Mouse (Mus musculus): ENCODE data around the gene Btbd8. TPM values are rescaled to one million over a fixed set of nuclear protein-coding genes. Genes with fewer than 3 reads are reported as not detected.
A peak's percentile ranks its signal among the peaks of the same experiment; 100 is the strongest.

The Btbd8 gene
- total RNA-seq (2014; fragmentation: Nextera tagmentation) = 4.2 and 7.2 TPM in 2 replicates
- total RNA-seq (2017) = 4.7 and 6.9 TPM in 2 replicates

DNA sequence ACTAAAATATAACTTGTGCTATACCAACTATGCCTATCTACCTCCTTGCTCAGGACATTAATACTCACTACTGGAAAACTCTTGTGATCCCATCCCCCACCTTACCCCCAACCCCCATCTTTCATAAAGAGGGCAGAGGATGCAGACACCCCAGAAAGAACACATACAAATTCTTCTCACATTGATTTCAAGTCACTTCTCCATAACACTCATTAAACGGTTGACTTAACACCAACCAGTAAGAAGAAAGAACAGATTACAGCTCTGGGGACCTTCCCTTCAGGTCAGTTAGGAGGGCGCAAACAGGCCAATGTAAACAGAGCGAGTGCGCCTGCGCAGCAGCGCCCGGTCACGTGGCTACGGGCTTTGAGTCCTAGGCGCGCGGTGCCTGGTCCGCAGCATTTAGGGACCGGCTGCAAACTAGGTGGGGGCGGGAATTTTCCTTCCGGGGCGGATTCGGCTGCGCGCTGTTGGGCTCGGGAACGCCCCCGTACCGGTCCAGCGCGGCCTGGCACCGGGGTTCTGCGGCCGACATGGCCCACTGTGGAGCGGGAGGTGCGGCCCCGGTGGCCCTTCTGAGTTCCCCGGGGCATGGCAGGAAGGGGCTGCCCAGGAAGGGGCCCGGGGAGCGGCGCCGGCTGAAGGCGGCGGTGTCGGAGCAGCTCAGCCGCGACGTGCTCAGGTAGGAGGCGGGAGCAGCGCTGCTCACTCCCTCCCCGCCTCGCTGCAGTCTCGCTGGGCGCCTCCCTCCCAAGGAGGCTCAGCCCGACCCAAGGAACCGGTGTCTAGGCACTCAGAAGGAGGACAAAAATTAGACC is at the start of gene Btbd8:
Gene Btbd8, plus strand, starts transcription at position 534 of the 818 bp plus-strand sequence.
- peak; percentile 88 for ATAC-seq (replicated peaks; ENCODE audit: low FRiP score, low TSS enrichment, poor library complexity, severe bottlenecking)

DNA sequence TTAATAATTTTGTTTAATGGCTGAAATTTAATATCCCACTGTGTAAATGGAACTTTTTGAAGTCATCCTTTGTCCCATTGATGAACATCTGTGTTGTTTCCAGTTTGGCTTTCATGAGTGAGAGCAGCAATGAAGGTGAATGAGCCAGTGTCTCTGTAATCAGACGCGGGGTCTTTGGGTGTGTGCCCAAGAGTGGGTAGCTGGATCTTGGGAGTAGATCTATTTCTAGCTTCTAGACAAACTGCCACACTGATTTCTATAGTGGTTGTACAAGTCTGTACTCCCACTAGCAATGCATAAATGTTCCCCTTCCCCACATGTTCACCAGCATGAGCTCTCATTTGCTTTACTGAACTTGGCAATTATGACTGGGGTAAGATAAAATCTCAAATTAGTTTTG is 48.4 kb upstream of the Btbd8 start:
- no peak for ATAC-seq (replicated peaks; ENCODE audit: low FRiP score, low TSS enrichment, poor library complexity, severe bottlenecking)

DNA sequence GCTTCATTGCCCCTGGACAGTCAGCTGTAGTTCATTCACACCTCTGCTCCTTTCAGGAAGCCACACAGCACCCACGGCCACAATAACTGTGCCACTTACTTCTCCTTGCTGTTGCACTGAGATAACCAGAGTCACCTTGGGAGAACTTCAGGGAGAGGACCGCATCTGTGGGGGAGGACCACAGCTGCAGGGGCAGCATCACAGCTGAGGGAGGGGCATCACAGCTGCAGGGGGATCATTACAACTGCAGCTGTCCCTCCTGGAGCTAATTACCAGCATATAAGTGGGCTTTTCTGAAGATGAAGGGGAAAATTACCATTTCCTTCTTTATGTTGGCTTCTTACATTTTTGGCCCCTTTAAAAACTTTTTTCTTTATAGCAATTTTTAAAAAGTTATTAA is 43.4 kb upstream of the Btbd8 start:
- no peak for ATAC-seq (replicated peaks; ENCODE audit: low FRiP score, low TSS enrichment, poor library complexity, severe bottlenecking)

DNA sequence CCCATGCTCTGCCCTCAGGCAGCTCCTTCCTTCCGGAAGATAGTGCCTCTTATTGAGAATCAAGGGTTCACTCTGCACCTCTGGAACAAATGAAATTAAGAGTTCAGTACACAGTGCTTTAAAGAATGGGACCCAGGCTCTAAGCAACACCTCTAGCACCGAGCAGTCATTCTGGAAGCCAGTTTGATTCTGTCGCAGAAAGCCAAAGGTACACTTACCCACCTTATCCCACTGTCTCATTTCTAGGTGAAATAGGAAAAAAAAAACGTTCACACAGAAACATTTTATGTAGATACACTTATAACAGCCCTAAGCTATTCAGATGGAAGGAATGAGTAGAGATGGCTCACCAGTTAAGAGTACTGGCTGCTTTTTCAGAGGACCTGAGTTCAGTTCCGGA is 35.4 kb upstream of the Btbd8 start, which contains the start of gene Ephx4:
Gene Ephx4, plus strand, starts transcription at position 301 of the 400 bp plus-strand sequence.
- ATAC-seq (replicated peaks; ENCODE audit: low FRiP score, low TSS enrichment, poor library complexity, severe bottlenecking) = no peak

DNA sequence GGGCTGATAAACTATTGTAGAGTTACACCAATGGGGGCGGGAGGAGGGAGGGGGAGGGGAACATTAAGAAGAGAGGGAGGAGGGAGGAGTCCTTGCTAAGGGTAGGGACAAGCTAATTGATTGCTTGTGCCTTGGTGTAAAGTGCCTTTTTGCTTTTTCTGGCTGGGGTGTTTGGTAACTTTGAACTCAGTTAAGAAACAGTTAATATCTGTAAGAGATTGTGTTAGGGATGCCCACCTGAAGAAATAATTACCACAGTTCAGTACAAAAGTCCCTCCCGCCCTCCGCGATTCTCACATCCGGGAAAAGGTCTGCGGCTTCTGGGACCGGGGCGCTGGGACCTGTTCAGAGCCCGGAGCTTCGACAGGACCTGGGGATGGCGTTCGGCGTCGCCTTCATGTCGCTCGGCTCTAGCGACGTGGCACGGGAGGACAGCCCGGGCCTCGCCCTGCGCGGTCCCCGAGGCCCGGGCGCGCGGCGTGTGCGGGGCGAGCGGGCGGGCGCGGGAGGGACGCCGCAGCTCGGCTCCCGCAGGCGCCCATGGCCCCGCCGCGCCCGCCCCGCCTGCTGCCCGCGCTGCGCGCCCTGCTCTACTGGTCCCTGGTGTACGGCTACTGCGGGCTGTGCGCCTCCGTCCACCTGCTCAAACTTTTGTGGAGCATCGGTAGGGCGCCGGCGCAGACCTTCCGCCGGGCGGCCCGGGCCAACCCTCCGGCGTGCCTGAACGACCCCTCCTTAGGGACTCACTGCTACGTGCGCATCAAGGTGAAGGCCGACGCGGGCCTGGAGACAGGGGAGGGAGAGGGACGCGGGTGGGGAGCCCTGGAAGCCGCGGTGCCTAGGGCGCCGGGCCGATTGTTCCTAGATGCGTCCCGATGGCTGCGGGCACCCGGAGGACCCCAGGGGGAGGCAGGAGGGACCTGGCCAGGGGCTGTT is 34.5 kb upstream of the Btbd8 start:
- ATAC-seq (replicated peaks; ENCODE audit: low FRiP score, low TSS enrichment, poor library complexity, severe bottlenecking) = no peak

DNA sequence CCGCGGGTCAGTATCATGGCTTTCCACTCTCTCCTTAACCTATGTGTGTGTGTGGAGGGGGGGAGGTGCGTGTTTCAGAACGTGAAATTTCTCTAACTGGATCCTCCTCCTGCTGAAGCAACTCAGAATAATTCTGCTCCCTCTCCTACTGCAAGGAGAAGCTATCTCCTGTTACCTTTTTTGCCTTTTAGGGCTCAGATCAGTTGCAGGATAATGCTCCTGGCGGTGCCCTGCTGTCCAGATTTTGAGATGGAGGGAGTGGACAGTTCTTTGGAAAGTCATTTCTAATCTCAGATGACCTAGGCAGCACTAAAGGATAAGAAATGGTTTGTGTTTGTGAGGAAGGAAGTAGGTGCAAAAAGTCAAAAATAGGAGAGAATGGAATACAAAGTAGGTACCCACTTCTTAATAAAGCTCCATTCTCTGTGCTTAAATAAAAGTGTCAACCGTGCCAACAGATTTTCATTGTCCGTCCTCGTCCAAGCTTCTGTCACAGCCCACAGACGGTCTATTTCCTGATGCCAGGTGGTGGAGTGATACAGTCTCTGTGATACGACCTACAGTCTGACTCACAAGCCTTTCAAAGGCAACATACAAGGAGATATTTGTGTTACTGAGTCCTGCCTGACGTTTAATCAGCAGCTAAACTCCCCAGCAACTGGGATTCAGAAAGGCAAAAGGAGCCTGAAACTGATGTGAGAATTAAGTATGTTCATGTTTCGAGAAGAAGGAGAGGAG is 33.7 kb upstream of the Btbd8 start:
- no peak for ATAC-seq (replicated peaks; ENCODE audit: low FRiP score, low TSS enrichment, poor library complexity, severe bottlenecking)

DNA sequence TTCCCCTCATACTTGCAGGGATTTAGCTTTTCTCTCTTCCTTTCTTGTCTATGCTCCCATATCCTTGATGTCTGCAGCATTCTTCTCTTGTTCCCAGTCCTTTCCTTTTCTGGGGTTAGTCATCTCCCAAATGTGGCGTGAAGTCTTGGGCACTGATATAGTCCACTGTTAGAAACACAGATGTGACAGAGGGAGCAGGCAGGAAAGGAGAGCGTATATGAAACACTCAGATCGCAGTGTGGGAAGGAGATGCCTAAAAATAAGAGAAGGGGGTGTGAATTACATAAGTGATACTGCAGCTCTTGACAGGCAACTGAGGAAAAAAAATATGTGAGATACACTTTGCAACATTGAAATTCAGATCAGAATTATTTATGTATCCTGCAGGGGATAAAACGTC is 32.4 kb upstream of the Btbd8 start:
- no peak for ATAC-seq (replicated peaks; ENCODE audit: low FRiP score, low TSS enrichment, poor library complexity, severe bottlenecking)

DNA sequence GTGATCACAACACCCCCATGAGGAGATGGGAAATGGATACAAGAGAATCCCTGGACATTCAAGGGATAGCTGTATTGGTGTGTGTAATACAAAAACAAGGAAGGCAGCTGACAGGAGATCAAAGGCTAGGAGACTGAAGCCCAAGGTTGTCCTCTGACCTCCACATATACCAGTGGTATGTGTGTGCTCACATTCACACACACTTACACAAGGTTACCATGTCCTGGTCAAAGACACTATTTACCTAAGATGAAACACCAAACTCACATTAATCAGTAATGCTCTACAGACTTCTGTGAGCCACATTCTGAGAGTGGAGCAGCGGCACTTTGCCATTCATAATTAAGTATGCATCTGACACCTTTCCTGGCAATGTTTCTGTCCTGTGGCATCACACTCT is 27.5 kb upstream of the Btbd8 start:
- no peak for ATAC-seq (replicated peaks; ENCODE audit: low FRiP score, low TSS enrichment, poor library complexity, severe bottlenecking)

DNA sequence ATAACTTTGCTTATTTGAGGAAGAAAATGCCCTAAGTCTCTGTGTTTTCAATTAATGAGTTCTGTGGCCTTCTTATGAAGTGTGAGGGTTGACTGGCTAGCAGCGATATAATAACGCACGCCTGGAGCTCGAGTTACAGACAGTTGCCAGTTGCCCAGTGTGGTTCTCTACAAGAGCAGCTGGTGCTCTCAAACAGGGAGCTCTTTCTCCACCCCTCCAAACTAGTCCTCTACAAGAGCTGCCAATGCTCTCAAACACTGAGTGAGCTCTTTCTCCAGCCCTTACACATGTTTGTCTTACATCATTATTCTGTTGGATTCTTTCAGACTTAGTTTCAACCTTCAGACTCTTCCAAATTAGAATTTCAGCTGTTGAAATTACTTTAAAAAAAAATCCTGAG is 26.5 kb upstream of the Btbd8 start:
- no peak for ATAC-seq (replicated peaks; ENCODE audit: low FRiP score, low TSS enrichment, poor library complexity, severe bottlenecking)

DNA sequence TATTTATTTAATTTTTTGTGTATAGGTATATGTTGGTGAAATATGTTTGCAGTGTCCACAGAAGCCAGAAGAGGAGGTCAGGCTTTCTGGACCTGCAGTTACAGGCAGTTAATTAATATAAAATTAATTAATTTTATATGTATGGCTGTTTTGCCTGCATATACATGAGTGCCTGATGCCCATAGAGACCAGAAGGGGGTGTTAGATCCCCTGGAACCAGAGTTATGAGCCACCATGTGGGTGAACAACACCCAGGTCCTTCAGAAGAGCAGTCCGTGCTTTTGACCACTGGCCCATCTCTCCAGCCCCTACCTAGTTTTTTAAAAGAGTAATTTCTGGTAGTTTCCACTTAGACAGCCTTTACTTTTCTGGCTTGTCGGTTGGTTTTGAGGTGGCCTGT is 25.5 kb upstream of the Btbd8 start:
- ATAC-seq (replicated peaks; ENCODE audit: low FRiP score, low TSS enrichment, poor library complexity, severe bottlenecking) = no peak

DNA sequence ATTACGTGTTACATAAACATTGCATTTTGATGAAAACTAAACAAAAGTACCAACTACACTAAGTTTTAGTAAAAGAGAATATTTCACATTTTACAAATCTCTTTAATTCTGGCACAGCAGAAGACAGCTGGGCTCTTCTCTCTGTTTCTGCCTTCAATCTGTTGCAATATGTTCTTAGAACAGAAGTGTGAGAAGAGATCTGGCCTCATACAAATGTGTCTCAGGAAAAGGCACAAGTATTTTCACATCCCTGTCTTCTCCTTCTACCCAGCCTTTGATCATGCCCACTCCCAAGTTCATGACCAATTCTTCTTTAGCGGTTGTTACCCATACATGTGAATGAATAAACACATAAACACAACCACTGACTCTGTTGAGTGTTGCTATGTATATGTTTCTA is 22.7 kb upstream of the Btbd8 start:
- no peak for ATAC-seq (replicated peaks; ENCODE audit: low FRiP score, low TSS enrichment, poor library complexity, severe bottlenecking)

DNA sequence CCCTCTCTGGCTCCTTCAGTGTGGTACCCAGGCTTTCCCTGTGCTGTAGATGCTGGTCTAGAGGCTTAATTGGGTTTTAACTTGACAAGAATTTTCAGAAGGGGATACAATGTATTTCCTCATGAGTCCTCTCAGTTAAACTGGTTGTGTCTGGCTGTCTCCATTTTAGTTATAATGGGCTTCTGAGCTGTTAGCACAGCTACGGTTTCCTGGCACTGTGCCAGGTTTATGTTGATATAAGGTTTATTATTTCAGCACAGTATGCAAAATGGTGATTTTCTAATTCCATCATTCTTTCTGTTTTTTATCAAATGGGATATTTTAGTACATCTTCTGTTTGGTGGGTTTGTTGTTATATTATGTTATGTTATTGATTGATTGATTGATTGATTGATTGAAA is 16.1 kb upstream of the Btbd8 start:
- ATAC-seq (replicated peaks; ENCODE audit: low FRiP score, low TSS enrichment, poor library complexity, severe bottlenecking) = no peak

DNA sequence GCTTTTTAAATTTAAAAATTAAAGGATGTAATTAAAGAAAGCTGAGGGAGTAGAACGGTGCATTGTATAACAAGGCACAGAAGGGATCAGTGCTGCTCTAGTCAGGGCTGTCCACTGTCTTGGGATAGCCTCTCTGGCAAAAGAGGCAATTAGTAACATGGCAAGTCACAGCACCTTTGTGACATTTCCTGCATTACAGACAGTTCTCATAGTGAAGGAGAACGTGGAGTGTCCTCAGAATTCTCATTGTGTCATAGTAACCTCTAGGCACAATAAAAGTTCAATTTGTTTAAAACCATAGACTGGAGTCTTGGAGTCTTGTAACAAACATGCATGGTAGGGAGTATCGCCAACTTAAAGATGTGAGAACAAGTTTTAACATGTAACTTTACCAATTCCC is 6.5 kb upstream of the Btbd8 start, which contains the start of gene Lpcat2b:
Gene Lpcat2b, plus strand, starts transcription at position 301 of the 400 bp plus-strand sequence.
- ATAC-seq (replicated peaks; ENCODE audit: low FRiP score, low TSS enrichment, poor library complexity, severe bottlenecking) = no peak

DNA sequence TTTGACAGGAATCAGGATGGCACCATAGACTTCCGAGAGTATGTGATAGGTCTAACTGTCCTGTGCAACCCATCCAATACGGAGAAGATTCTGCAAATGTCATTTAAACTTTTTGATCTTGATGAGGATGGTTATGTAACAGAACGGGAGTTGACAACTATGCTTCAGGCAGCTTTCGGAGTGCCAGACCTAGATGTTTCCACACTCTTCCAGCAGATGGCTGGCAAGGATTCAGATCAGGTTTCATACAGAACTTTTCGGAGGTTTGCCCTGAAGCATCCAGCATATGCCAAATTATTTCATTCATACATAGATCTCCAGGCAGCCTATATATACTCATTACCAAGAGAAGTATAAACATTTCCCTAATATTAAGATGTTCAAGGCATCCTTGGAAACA is 3.8 kb upstream of the Btbd8 start:
- no peak for ATAC-seq (replicated peaks; ENCODE audit: low FRiP score, low TSS enrichment, poor library complexity, severe bottlenecking)

DNA sequence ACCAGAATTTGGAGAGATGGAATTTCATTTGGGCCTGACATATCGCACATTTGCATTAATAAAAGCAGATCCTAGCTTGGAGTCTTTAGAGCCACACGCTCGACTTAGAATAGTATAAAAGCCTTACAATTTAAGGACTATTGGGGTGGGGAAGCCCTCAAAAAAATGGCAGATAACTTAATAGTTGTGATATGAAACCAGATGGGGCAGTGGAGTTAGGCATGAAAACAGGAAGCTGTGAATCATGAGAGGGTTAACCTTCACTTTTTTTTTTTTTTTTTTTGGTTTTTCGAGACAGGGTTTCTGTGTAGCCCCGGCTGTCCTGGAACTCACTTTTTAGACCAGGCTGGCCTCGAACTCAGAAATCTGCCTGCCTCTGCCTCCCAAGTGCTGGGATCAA is 1.6 kb upstream of the Btbd8 start:
- no peak for ATAC-seq (replicated peaks; ENCODE audit: low FRiP score, low TSS enrichment, poor library complexity, severe bottlenecking)

DNA sequence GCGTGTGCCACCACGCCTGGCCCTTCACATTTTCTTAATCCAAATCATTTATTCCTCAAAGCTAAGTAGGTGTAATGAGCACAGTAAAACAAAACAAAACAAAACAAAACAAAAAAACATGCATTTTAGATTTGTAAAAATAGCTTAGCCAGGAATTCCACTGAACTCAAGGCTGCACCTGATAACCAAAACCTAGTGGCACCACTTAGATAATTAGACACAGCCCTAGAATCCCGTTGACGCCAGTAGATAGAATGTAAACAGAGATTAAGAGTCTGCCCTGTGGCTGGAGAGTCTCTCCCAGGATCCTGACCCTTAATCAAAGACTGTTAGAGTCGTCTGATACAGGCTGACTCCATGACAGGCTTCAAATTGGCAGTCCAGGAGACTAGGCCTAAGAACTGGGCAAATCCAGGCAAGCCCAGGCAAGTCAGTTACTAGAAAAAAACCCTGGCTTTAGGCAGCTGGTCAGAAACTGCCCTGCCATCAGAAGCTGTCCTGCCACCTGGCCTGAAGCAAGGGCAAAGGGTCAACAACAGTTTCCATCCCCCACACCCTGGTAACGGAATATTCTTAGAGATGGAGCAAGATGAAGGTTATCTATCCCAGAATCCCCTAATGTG is 1.1 kb upstream of the Btbd8 start:
- ATAC-seq (replicated peaks; ENCODE audit: low FRiP score, low TSS enrichment, poor library complexity, severe bottlenecking) = peak; percentile 48

DNA sequence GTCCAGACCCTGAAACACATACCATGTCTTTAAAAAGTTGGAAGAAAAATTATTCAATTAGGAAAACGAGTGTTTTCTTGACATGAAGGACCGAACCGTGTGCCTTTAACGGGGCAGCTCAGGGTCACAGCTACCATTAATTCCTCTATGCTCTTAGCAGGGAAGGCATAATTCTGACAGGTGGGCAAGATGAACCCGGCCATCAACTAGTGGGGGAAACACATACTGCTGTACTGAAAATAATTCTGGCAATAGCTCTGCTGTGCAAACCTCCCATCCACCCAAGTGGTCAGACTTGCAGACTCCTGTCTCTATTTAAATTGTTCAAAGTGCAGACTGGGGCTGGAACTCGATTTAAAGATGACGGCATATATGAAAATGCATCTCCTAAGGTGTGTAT is 556 bp downstream of the Btbd8 start:
- ATAC-seq (replicated peaks; ENCODE audit: low FRiP score, low TSS enrichment, poor library complexity, severe bottlenecking) = peak; percentile 25; the same call in 1 of the 2 replicates

DNA sequence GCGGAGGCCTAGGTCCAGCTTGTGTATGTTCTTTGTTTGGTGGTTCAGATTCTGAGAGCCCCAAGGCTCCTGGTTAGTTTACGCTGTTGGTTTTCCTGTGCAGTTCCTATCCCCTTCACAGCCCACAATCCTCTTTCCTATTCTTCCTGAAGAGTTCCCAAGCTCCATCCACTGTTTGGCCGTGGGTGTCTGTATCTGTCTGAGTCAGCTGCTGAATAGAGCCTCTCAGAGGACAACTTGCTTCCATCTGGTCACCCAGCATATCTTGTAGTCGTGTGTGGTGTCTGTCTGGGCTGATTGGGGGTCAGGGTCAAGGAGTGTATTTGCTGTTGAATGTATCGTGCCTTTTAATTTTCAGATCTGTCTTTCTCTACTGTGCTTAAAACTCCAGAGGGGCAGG is 4.1 kb downstream of the Btbd8 start:
- ATAC-seq (replicated peaks; ENCODE audit: low FRiP score, low TSS enrichment, poor library complexity, severe bottlenecking) = no peak

DNA sequence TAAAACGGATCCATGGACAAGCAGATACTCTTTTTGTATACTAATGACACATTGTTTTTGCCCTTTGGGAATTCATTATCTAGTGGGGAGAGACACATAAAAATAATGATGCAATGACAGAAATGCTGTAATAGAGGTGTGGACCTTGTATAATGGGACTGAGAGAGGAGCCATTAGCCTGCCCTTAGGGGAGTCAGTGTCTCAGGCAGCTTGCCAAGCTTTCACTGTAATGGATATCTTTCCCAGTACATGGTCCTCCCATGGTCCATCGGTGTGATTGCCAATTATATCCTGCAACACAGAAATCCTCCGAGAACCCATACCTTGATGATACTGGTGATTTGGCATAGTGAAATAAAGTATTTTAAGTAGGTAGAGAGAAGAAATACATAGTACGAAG is 6.5 kb downstream of the Btbd8 start:
- ATAC-seq (replicated peaks; ENCODE audit: low FRiP score, low TSS enrichment, poor library complexity, severe bottlenecking) = no peak
